Mouse (Mus musculus) liver, adult 2 months (tissue): ENCODE data around the gene Ntn5. TPM values are rescaled to one million over a fixed set of nuclear protein-coding genes. Genes with fewer than 3 reads are reported as not detected.
A peak's percentile ranks its signal among the peaks of the same experiment; 100 is the strongest.

Experiments
- DNase-seq: peaks from one replicate; pipeline ENCODE4 v3.0.0-alpha.2; 2011; ENCODE audit warnings: low read depth, low spot score; ENCODE audit errors: extremely low read depth
- H3K27ac ChIP-seq: fragments of 200-500 bp; replicated peaks from 2 replicates; pipeline ENCODE4 v1.5.1; 2012; ENCODE audit warnings: low read depth, mild to moderate bottlenecking, control low read depth, inconsistent platforms, low read length; ENCODE audit not compliant: insufficient read depth
- H3K27me3 ChIP-seq: fragments of 200-500 bp; 2 replicates; pipeline ENCODE4 v1.6.1; 2012; ENCODE audit warnings: mild to moderate bottlenecking, moderate library complexity, low read length, inconsistent platforms; ENCODE audit not compliant: control insufficient read depth, insufficient read depth
- H3K36me3 ChIP-seq: fragments of 200-500 bp; 2 replicates; pipeline ENCODE4 v1.6.1; 2012; ENCODE audit warnings: low read length, inconsistent platforms; ENCODE audit not compliant: control insufficient read depth, insufficient read depth
- H3K4me1 ChIP-seq: fragments of 200-500 bp; 2 replicates; pipeline ENCODE4 v1.6.1; 2011; ENCODE audit warnings: low read length; ENCODE audit not compliant: control insufficient read depth, insufficient read depth
- H3K4me3 ChIP-seq: fragments of 200-500 bp; 2 replicates; pipeline ENCODE4 v1.5.1; 2011; ENCODE audit warnings: low read depth, mild to moderate bottlenecking, control low read depth, low read length, moderate library complexity; ENCODE audit not compliant: insufficient read depth
- H3K79me2 ChIP-seq: fragments of 200-500 bp; 2 replicates; pipeline ENCODE4 v1.6.1; 2012; ENCODE audit warnings: inconsistent platforms, mild to moderate bottlenecking, low read length, moderate library complexity; ENCODE audit not compliant: control insufficient read depth, insufficient read depth
- H3K9ac ChIP-seq: fragments of 200-500 bp; 2 replicates; pipeline ENCODE4 v1.6.1; 2012; ENCODE audit warnings: low read depth, mild to moderate bottlenecking, control low read depth, inconsistent platforms, low read length
- CTCF ChIP-seq: fragments of 200-500 bp; IDR thresholded peaks from 2 replicates; pipeline ENCODE4 v1.5.1; 2011; ENCODE audit warnings: low read depth, low read length, control low read depth
- POLR2A ChIP-seq: fragments of 200-500 bp; IDR thresholded peaks from 2 replicates; pipeline ENCODE4 v1.6.1; 2011; ENCODE audit warnings: low read length, control low read depth; ENCODE audit not compliant: insufficient read depth; ENCODE audit errors: extremely low read depth
- WGBS: fragments of 180-500 bp; shearing (Covaris S2); methylation state at CpG from one replicate; pipeline ENCODE4 v1.1.7; 2018; 5-methylcytosine and 5-hydroxymethylcytosine counted together
- polyA plus RNA-seq: library from polyadenylated mRNA; depleted of rRNA; stranded (reverse); fragments of >200 nt; gene quantifications from 2 replicates; pipeline ENCODE4 v1.2.3, GENCODE M21; 2012
- total RNA-seq: library from RNA; depleted of rRNA; stranded (reverse); fragments of >200 nt; gene quantifications from 2 replicates; pipeline ENCODE4 v1.2.3, GENCODE M21; 2014

Ntn5 gene
- total and polyA plus RNA-seq, 2 experiments: not detected

DNA sequence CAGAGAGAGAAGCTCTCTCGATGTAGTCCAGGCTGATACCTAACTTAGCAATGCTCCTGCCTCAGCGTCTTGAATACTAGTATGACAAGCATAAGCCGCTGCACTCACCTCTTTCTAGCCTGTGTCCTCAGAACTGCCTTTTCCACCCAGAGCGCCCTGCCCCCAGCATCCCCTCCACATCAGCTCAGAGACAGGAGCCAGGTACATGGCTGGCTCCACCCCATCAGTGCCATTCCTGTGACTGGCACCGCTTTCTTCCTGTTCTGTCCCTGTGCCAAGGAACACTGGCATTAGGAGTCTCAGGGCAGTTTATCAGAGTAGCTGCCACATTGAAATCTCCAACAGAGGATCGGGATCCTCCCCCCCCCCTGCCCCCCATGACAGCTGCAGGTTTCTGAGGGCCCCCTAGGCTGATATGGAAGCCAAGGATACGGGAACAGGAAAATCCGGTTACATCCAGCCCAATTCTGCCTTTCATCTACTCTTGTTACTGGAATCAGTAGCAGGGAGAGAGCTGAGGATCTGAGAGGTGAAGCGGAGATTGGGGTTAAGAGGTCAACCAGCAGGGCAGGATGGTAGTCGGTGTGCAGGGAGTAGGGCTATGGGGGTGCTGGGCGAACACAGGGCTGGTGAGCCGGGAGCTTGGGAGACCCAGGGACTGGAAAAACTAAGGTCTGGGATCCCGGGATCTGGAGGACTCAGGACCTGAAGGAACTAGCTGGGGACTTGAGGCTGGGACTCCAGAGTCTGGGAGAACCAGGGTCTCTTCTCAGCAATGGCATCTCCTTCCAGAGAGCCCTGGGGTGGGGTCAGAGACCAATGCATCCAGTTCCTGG is 18.3 kb upstream of the Ntn5 start:
- Histone ChIP-seq H3K27ac (no peak overlapping the region), H3K27me3 (no peaks in the 10 kb centered on the region), H3K4me3 (no peak overlapping the region), H3K4me1 (no peaks in the 10 kb centered on the region), H3K79me2 (no peaks in the 10 kb centered on the region), H3K9ac (no peak overlapping the region), H3K36me3 (no peaks in the 10 kb centered on the region)
- WGBS: 48% methylated on average over 13 of the region's 13 CpGs
- DNase-seq: no peak
- TF ChIP-seq CTCF (no peak), POLR2A (no peak)

DNA sequence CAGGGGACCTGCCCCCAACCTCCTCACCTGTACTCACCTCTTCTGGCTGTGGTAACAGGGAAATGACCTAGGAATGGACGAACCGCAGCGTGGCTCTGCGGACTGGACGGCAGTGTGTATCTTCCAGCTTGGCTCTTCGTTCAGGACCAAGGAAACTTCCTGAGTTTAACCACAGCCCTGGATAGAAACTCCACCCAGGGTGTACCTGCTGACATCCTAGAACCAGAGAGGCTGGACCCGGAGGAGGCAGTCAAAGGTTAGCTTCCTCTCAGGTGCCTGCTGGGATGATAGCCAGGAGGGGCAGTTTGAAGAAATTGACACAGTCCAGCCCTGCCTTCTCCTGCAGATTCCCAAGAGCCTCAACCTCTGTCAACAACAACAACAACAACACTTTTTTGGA is 17.7 kb upstream of the Ntn5 start, which contains the start of gene Fut2:
Gene Fut2 (minus strand): TSS at position 234 of the 400 bp plus-strand sequence.
- WGBS: 79% methylated on average over 7 of the region's 7 CpGs
- Histone ChIP-seq H3K4me3 (no peak within 1 kb of the TSS), H3K27ac (no peak within 1 kb of the TSS), H3K36me3 (no peaks in the 10 kb centered on the region), H3K79me2 (no peaks in the 10 kb centered on the region), H3K9ac (no peak within 1 kb of the TSS), H3K27me3 (no peaks in the 10 kb centered on the region), H3K4me1 (no peaks in the 10 kb centered on the region)
- TF ChIP-seq CTCF (no peak), POLR2A (no peak)
- no peak for DNase-seq

DNA sequence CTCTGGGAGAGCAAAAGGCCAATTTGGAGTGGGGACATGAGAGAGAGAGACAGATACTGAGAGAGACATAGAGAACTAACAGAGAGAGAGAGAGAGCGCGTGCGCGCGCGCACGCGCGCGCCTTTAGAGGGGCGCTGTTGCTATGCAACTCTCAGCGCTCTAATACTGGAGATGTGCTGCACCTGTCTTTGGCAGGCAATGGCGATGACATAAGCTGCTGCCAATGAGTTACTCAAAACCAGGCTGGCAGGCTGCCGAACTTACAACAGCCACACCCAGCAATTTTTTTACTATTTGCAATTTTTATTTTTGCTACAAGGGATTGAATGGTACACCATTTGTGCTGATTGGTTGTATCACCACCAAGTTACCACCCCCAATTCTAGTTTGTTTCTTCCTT is 16.1 kb upstream of the Ntn5 start:
- H3K4me1 ChIP-seq: no peaks in the 10 kb centered on the region
- no peaks in the 10 kb centered on the region for H3K27me3 ChIP-seq
- WGBS: 89% methylated on average over 14 of the region's 14 CpGs
- H3K27ac ChIP-seq: no peak overlapping the region
- H3K9ac ChIP-seq: no peak overlapping the region
- H3K4me3 ChIP-seq: no peak overlapping the region
- H3K36me3 ChIP-seq: no peaks in the 10 kb centered on the region
- H3K79me2 ChIP-seq: no peaks in the 10 kb centered on the region
- TF ChIP-seq POLR2A (no peak), CTCF (no peak)
- DNase-seq: no peak

GRCm38 (mm10) chr7:45668921-45669320 is 14.9 kb upstream of the Ntn5 start:
- Histone ChIP-seq H3K27me3 (no peaks in the 10 kb centered on the region), H3K9ac (no peak overlapping the region), H3K27ac (no peak overlapping the region), H3K4me1 (no peaks in the 10 kb centered on the region), H3K36me3 (no peaks in the 10 kb centered on the region), H3K79me2 (no peaks in the 10 kb centered on the region), H3K4me3 (no peak overlapping the region)
- 97% methylated on average over 9 of the region's 9 CpGs for whole genome bisulfite sequencing
- TF ChIP-seq POLR2A (no peak), CTCF (peak; percentile 28; the same call in 1 of the 2 replicates)
- no peak for DNase-seq

GRCm38 (mm10) chr7:45677627-45678295 is 6.1 kb upstream of the Ntn5 start:
- H3K4me1 ChIP-seq: no peaks in the 10 kb centered on the region
- H3K36me3 ChIP-seq: no peaks in the 10 kb centered on the region
- WGBS: 78% methylated on average over 7 of the region's 7 CpGs
- H3K9ac ChIP-seq: no peak overlapping the region
- no peak for TF ChIP-seq POLR2A
- no peak overlapping the region for H3K27ac ChIP-seq
- no peaks in the 10 kb centered on the region for H3K27me3 ChIP-seq
- H3K79me2 ChIP-seq: no peaks in the 10 kb centered on the region
- H3K4me3 ChIP-seq: no peak overlapping the region
- DNase-seq: no peak

GRCm38 (mm10) chr7:45678513-45678912 is 5.3 kb upstream of the Ntn5 start:
- no peak for TF ChIP-seq POLR2A
- no peak for TF ChIP-seq CTCF
- H3K36me3 ChIP-seq: no peaks in the 10 kb centered on the region
- no peaks in the 10 kb centered on the region for H3K79me2 ChIP-seq
- H3K27me3 ChIP-seq: no peaks in the 10 kb centered on the region
- H3K4me3 ChIP-seq: no peak overlapping the region
- no peak overlapping the region for H3K9ac ChIP-seq
- H3K4me1 ChIP-seq: no peaks in the 10 kb centered on the region
- WGBS: 93% methylated on average over 14 of the region's 14 CpGs
- DNase-seq: no peak
- no peak overlapping the region for H3K27ac ChIP-seq
